Mouse (Mus musculus): ENCODE measurements at regions not wholly inside any gene's neighbourhood (a gene's known extent, or its start where the extent isn't known, plus 50 kb on each side); places are given as distances from the start of the nearest gene placed in this dataset.
A peak's percentile ranks its signal among the peaks of the same experiment; 100 is the strongest.

- Histone ChIP-seq H3K9me3 (replicated peaks) (no peaks in the 10 kb centered on the region; the same call in 1 of the 2 replicates), H3K27me3 (no peaks in the 10 kb centered on the region), H3K36me3 (ENCODE audit: poor library complexity, severe bottlenecking) (no peaks in the 10 kb centered on the region), H3K9ac (no peak overlapping the region), H3K4me3 (no peak overlapping the region), H3K4me2 (no peak overlapping the region), H3K27ac (no peak overlapping the region), H3K4me1 (no peaks in the 10 kb centered on the region)
- ATAC-seq = peak; percentile 77
- WGBS = 31% methylated on average over 6 of the region's 6 CpGs
These were observed 134.1 kb upstream of the Dcn start for GRCm38 (mm10) chr10:97345347-97345746.

- Histone ChIP-seq H3K36me3 (ENCODE audit: poor library complexity, severe bottlenecking) (no peaks in the 10 kb centered on the region), H3K4me2 (no peak overlapping the region), H3K27ac (no peak overlapping the region), H3K9ac (no peak overlapping the region), H3K4me3 (no peak overlapping the region), H3K4me1 (no peaks in the 10 kb centered on the region), H3K27me3 (no peaks in the 10 kb centered on the region), H3K9me3 (replicated peaks) (no peaks in the 10 kb centered on the region; the same call in 1 of the 2 replicates)
- whole genome bisulfite sequencing = 84% methylated on average over 2 of the region's 2 CpGs
- no peak for ATAC-seq
These were observed 132.5 kb upstream of the Dcn start for GRCm38 (mm10) chr10:97346949-97347348.

GRCm38 (mm10) chr10:97368625-97369024, 110.8 kb upstream of the Dcn start:
- Histone ChIP-seq H3K27me3 (no peaks in the 10 kb centered on the region), H3K9me3 (replicated peaks) (no peaks in the 10 kb centered on the region), H3K36me3 (ENCODE audit: poor library complexity, severe bottlenecking) (no peaks in the 10 kb centered on the region), H3K27ac (no peak overlapping the region), H3K9ac (no peak overlapping the region), H3K4me2 (no peak overlapping the region), H3K4me1 (no peaks in the 10 kb centered on the region), H3K4me3 (no peak overlapping the region)
- WGBS = 91% methylated on average over 3 of the region's 3 CpGs
- no peak for ATAC-seq

- 2% methylated on average over 2 of the region's 2 CpGs for WGBS
- no peak overlapping the region for H3K4me2 ChIP-seq
- no peak overlapping the region for H3K4me3 ChIP-seq
- no peaks in the 10 kb centered on the region for H3K4me1 ChIP-seq
- H3K27me3 ChIP-seq = no peaks in the 10 kb centered on the region
- H3K9me3 ChIP-seq (replicated peaks) = no peaks in the 10 kb centered on the region
- no peaks in the 10 kb centered on the region for H3K36me3 ChIP-seq (ENCODE audit: poor library complexity, severe bottlenecking)
- no peak overlapping the region for H3K27ac ChIP-seq
- 0 out of 2 replicates have a peak, but pooled peaks have one; percentile 51 for ATAC-seq
- H3K9ac ChIP-seq = no peak overlapping the region
These were observed 103.6 kb upstream of the Dcn start for GRCm38 (mm10) chr10:97375824-97376223.

GRCm38 (mm10) chr10:97376376-97376775, 103.0 kb upstream of the Dcn start:
- H3K4me1 ChIP-seq = no peaks in the 10 kb centered on the region
- no peak overlapping the region for H3K27ac ChIP-seq
- H3K4me2 ChIP-seq = no peak overlapping the region
- no peak overlapping the region for H3K9ac ChIP-seq
- no peaks in the 10 kb centered on the region for H3K27me3 ChIP-seq
- WGBS = 71% methylated on average over 4 of the region's 4 CpGs
- no peak overlapping the region for H3K4me3 ChIP-seq
- H3K9me3 ChIP-seq (replicated peaks) = no peaks in the 10 kb centered on the region
- ATAC-seq = no peak
- no peaks in the 10 kb centered on the region for H3K36me3 ChIP-seq (ENCODE audit: poor library complexity, severe bottlenecking)

- H3K9me3 ChIP-seq (replicated peaks) = no peaks in the 10 kb centered on the region
- ATAC-seq = no peak
- no peaks in the 10 kb centered on the region for H3K27me3 ChIP-seq
- H3K27ac ChIP-seq = no peak overlapping the region
- no peak overlapping the region for H3K9ac ChIP-seq
- H3K4me3 ChIP-seq = no peak overlapping the region
- H3K4me1 ChIP-seq = no peaks in the 10 kb centered on the region
- no peaks in the 10 kb centered on the region for H3K36me3 ChIP-seq (ENCODE audit: poor library complexity, severe bottlenecking)
- H3K4me2 ChIP-seq = no peak overlapping the region
These were observed 97.8 kb upstream of the Dcn start for GRCm38 (mm10) chr10:97381586-97381985.

GRCm38 (mm10) chr10:97383881-97384280, 95.5 kb upstream of the Dcn start:
- Histone ChIP-seq H3K4me3 (no peak overlapping the region), H3K4me1 (no peaks in the 10 kb centered on the region), H3K9me3 (replicated peaks) (no peaks in the 10 kb centered on the region), H3K4me2 (no peak overlapping the region), H3K27me3 (no peaks in the 10 kb centered on the region), H3K27ac (no peak overlapping the region), H3K9ac (no peak overlapping the region), H3K36me3 (ENCODE audit: poor library complexity, severe bottlenecking) (no peaks in the 10 kb centered on the region)
- no peak for ATAC-seq
- WGBS = 90% methylated on average over 1 of the region's 1 CpGs

GRCm38 (mm10) chr10:97387196-97387876, 92.1 kb upstream of the Dcn start:
- Histone ChIP-seq H3K4me1 (no peaks in the 10 kb centered on the region), H3K27ac (no peak overlapping the region), H3K9ac (no peak overlapping the region), H3K4me2 (no peak overlapping the region), H3K4me3 (no peak overlapping the region), H3K36me3 (ENCODE audit: poor library complexity, severe bottlenecking) (no peaks in the 10 kb centered on the region), H3K9me3 (replicated peaks) (no peaks in the 10 kb centered on the region), H3K27me3 (no peaks in the 10 kb centered on the region)
- no peak for ATAC-seq
- WGBS = 67% methylated on average over 3 of the region's 3 CpGs

- Histone ChIP-seq H3K9me3 (replicated peaks) (no peaks in the 10 kb centered on the region), H3K9ac (no peak overlapping the region), H3K4me2 (no peak overlapping the region), H3K4me3 (no peak overlapping the region), H3K4me1 (no peaks in the 10 kb centered on the region), H3K36me3 (ENCODE audit: poor library complexity, severe bottlenecking) (no peaks in the 10 kb centered on the region), H3K27me3 (no peaks in the 10 kb centered on the region), H3K27ac (no peak overlapping the region)
- ATAC-seq = no peak
- WGBS = 76% methylated on average over 7 of the region's 7 CpGs
These were observed 89.5 kb upstream of the Dcn start for GRCm38 (mm10) chr10:97389647-97390590.

GRCm38 (mm10) chr10:97397062-97397771, 82.2 kb upstream of the Dcn start:
- 52% methylated on average over 9 of the region's 9 CpGs for WGBS
- Histone ChIP-seq H3K9ac (no peak overlapping the region), H3K9me3 (replicated peaks) (no peaks in the 10 kb centered on the region)

GRCm38 (mm10) chr10:97397896-97398295, 81.5 kb upstream of the Dcn start:
- H3K9me3 ChIP-seq (replicated peaks) = no peaks in the 10 kb centered on the region
- no peaks in the 10 kb centered on the region for H3K27me3 ChIP-seq
- no peaks in the 10 kb centered on the region for H3K36me3 ChIP-seq (ENCODE audit: poor library complexity, severe bottlenecking)
- H3K4me2 ChIP-seq = no peak overlapping the region
- H3K27ac ChIP-seq = no peak overlapping the region
- H3K4me1 ChIP-seq = 0 out of 2 replicates have a peak, but pooled peaks cover 3% of the 10 kb centered on the region
- no peak overlapping the region for H3K4me3 ChIP-seq
- WGBS = 81% methylated on average over 2 of the region's 2 CpGs
- ATAC-seq = no peak
- no peak overlapping the region for H3K9ac ChIP-seq

More at GRCm38 (mm10) chr10:97397062-97397771, 82.2 kb upstream of the Dcn start:
- Histone ChIP-seq H3K4me3 (no peak overlapping the region), H3K27ac (no peak overlapping the region), H3K4me2 (no peak overlapping the region), H3K27me3 (no peaks in the 10 kb centered on the region), H3K36me3 (ENCODE audit: poor library complexity, severe bottlenecking) (no peaks in the 10 kb centered on the region), H3K4me1 (0 out of 2 replicates have a peak, but pooled peaks cover 3% of the 10 kb centered on the region)
- ATAC-seq = no peak

GRCm38 (mm10) chr10:97402524-97402923, 76.9 kb upstream of the Dcn start:
- H3K27ac ChIP-seq = no peak overlapping the region
- H3K4me2 ChIP-seq = no peak overlapping the region
- no peak overlapping the region for H3K4me3 ChIP-seq
- 95% methylated on average over 2 of the region's 2 CpGs for WGBS
- no peaks in the 10 kb centered on the region for H3K27me3 ChIP-seq
- H3K36me3 ChIP-seq (ENCODE audit: poor library complexity, severe bottlenecking) = no peaks in the 10 kb centered on the region
- no peaks in the 10 kb centered on the region for H3K9me3 ChIP-seq (replicated peaks)
- H3K9ac ChIP-seq = no peak overlapping the region
- ATAC-seq = no peak
- no peaks in the 10 kb centered on the region for H3K4me1 ChIP-seq

All from forebrain, embryonic 13.5 days (tissue).